10 mouse cellular contexts compared by ENCODE assay signal in genomic region chr9:120853032-120853597, GRCm38 (mm10).
DNase-seq lines count a peak whose midpoint lies in the region; ATAC-seq and TF ChIP-seq lines count a peak whose summit lies in the region.
"Had no signal": no experiment of that assay in that cellular context is flagged by ENCODE, and none has a peak within 500 bp of the region (broad histone marks: within the 10 kb centered on the region; RNA-seq: fewer than 3 reads in every experiment).

No protein-coding gene starts in this region.

- WGBS in kidney, embryonic 16.5 days: 77% methylated on average over 8 of the region's 8 CpGs
- 76% methylated on average over 8 of the region's 8 CpGs for WGBS in stomach, embryonic 15.5 days
- 69% methylated on average over 8 of the region's 8 CpGs for WGBS in stomach, postnatal 0 days
- WGBS in heart, embryonic 16.5 days: 83% methylated on average over 8 of the region's 8 CpGs
- WGBS in cerebellum, adult 2 months: 76% methylated on average over 8 of the region's 8 CpGs

- H3K27me3 ChIP-seq in kidney, embryonic 16.5 days (ENCODE audit: insufficient read depth, low read length): no peaks in the 10 kb centered on the region
- no peaks in the 10 kb centered on the region for H3K27me3 ChIP-seq in stomach, embryonic 15.5 days (replicated peaks)
- no peaks in the 10 kb centered on the region for H3K27me3 ChIP-seq in stomach, postnatal 0 days (ENCODE audit: control insufficient read depth, insufficient read depth, low read length)
- no peaks in the 10 kb centered on the region for H3K27me3 ChIP-seq in heart, embryonic 16.5 days (ENCODE audit: control insufficient read depth, insufficient read depth, low read length)
- H3K27me3 ChIP-seq in cerebellum, adult 2 months (ENCODE audit: control insufficient read depth, insufficient read depth, low read length): no peaks in the 10 kb centered on the region
- H3K27me3 ChIP-seq: neural tube, embryonic 12.5 days had no signal

- TF ChIP-seq POLR2A in cerebellum, adult 2 months (IDR thresholded peaks at IDR 0.05; ENCODE audit: borderline replicate concordance, insufficient read depth, low read length): no peak

- no peak for TF ChIP-seq CTCF in stomach, postnatal 0 days (IDR thresholded peaks at IDR 0.05; ENCODE audit: low read depth)
- no peak for TF ChIP-seq CTCF in cerebellum, adult 2 months (IDR thresholded peaks at IDR 0.05; ENCODE audit: borderline replicate concordance, insufficient read depth, low read depth, low read length)

- H3K9ac ChIP-seq in kidney, embryonic 16.5 days (replicated peaks; ENCODE audit: low read length): 0 out of 2 replicates have a peak overlapping the region, but pooled peaks have one; percentile 26
- no peak overlapping the region for H3K9ac ChIP-seq in stomach, embryonic 15.5 days
- H3K9ac ChIP-seq in stomach, postnatal 0 days (ENCODE audit: low read length): no peak overlapping the region
- no peak overlapping the region for H3K9ac ChIP-seq in heart, embryonic 16.5 days (ENCODE audit: low read length)
- H3K9ac ChIP-seq: neural tube, embryonic 12.5 days had no signal

- TF ChIP-seq EP300 in stomach, postnatal 0 days (optimal IDR thresholded peaks at IDR 0.05): no peak

- H3K27ac ChIP-seq in kidney, embryonic 16.5 days (ENCODE audit: low read length): peak overlapping the region; percentile 59; the same call in 1 of the 2 replicates
- H3K27ac ChIP-seq in stomach, embryonic 15.5 days: 0 out of 2 replicates have a peak overlapping the region, but pooled peaks have one; percentile 9
- no peak overlapping the region for H3K27ac ChIP-seq in stomach, postnatal 0 days (replicated peaks)
- peak overlapping the region; percentile 79 for H3K27ac ChIP-seq in heart, embryonic 16.5 days (ENCODE audit: low read length)
- H3K27ac ChIP-seq in cerebellum, adult 2 months (ENCODE audit: insufficient read depth, low read length): no peak overlapping the region
- H3K27ac ChIP-seq: neural tube, embryonic 12.5 days had no signal

- no peak for DNase-seq in kidney, postnatal 10 days
- no peak for DNase-seq in stomach, postnatal 0 days (ENCODE audit: low spot score)
- no peak for DNase-seq in cerebellum, adult 2 months
- DNase-seq: spleen, adult 18-20 months; thymus, postnatal 4 days had no signal

- no peaks in the 10 kb centered on the region for H3K9me3 ChIP-seq in kidney, embryonic 16.5 days (ENCODE audit: low read length)
- no peaks in the 10 kb centered on the region for H3K9me3 ChIP-seq in stomach, embryonic 15.5 days
- no peaks in the 10 kb centered on the region for H3K9me3 ChIP-seq in stomach, postnatal 0 days (ENCODE audit: control insufficient read depth, low read length)
- no peaks in the 10 kb centered on the region for H3K9me3 ChIP-seq in heart, embryonic 16.5 days (replicated peaks; ENCODE audit: control insufficient read depth, low read length)
- H3K9me3 ChIP-seq: neural tube, embryonic 12.5 days had no signal

- H3K4me1 ChIP-seq in kidney, embryonic 16.5 days (ENCODE audit: insufficient read depth, low read length): peaks cover 22% of the 10 kb centered on the region
- 0 out of 2 replicates have a peak, but pooled peaks cover 5% of the 10 kb centered on the region for H3K4me1 ChIP-seq in stomach, embryonic 15.5 days
- H3K4me1 ChIP-seq in stomach, postnatal 0 days (replicated peaks; ENCODE audit: control insufficient read depth, insufficient read depth): no peaks in the 10 kb centered on the region
- H3K4me1 ChIP-seq in heart, embryonic 16.5 days (ENCODE audit: control insufficient read depth, insufficient read depth, low read length): peaks cover 20% of the 10 kb centered on the region
- H3K4me1 ChIP-seq in cerebellum, adult 2 months (ENCODE audit: control insufficient read depth, insufficient read depth, low read length): no peaks in the 10 kb centered on the region
- H3K4me1 ChIP-seq: neural tube, embryonic 12.5 days had no signal

- no peaks in the 10 kb centered on the region for H3K36me3 ChIP-seq in kidney, embryonic 16.5 days (ENCODE audit: insufficient read depth, low read length)
- no peaks in the 10 kb centered on the region for H3K36me3 ChIP-seq in stomach, embryonic 15.5 days
- H3K36me3 ChIP-seq in stomach, postnatal 0 days (ENCODE audit: control insufficient read depth, insufficient read depth, low read length): no peaks in the 10 kb centered on the region
- no peaks in the 10 kb centered on the region for H3K36me3 ChIP-seq in heart, embryonic 16.5 days (ENCODE audit: control insufficient read depth, insufficient read depth)
- H3K36me3 ChIP-seq: neural tube, embryonic 12.5 days had no signal

- no peak overlapping the region for H3K4me2 ChIP-seq in kidney, embryonic 16.5 days (replicated peaks; ENCODE audit: low read depth, low read length)
- no peak overlapping the region for H3K4me2 ChIP-seq in stomach, embryonic 15.5 days
- H3K4me2 ChIP-seq in stomach, postnatal 0 days (replicated peaks; ENCODE audit: low read depth): no peak overlapping the region
- H3K4me2 ChIP-seq in heart, embryonic 16.5 days (ENCODE audit: low read depth, low read length): no peak overlapping the region
- H3K4me2 ChIP-seq: neural tube, embryonic 12.5 days had no signal

- ATAC-seq in kidney, embryonic 16.5 days (ENCODE audit: low FRiP score, low TSS enrichment): no peak
- ATAC-seq in stomach, embryonic 15.5 days (ENCODE audit: insufficient read depth, low FRiP score, low read depth): no peak
- ATAC-seq in stomach, postnatal 0 days (ENCODE audit: low FRiP score, low TSS enrichment): no peak
- no peak for ATAC-seq in heart, embryonic 16.5 days (replicated peaks; ENCODE audit: extremely low read depth, insufficient read depth, low FRiP score)
- ATAC-seq in granulocyte monocyte progenitor cell, adult 5-6 weeks (replicated peaks; ENCODE audit: poor library complexity, severe bottlenecking): no peak

- no peak overlapping the region for H3K4me3 ChIP-seq in kidney, embryonic 16.5 days (ENCODE audit: low read length)
- H3K4me3 ChIP-seq in stomach, embryonic 15.5 days (replicated peaks): no peak overlapping the region
- no peak overlapping the region for H3K4me3 ChIP-seq in stomach, postnatal 0 days (ENCODE audit: low read depth, low read length)
- no peak overlapping the region for H3K4me3 ChIP-seq in heart, embryonic 16.5 days (ENCODE audit: low read length)
- no peak overlapping the region for H3K4me3 ChIP-seq in cerebellum, adult 2 months (replicated peaks; ENCODE audit: insufficient read depth, low read depth, low read length)
- H3K4me3 ChIP-seq: neural tube, embryonic 12.5 days had no signal

Comparison
In these comparisons a context has a peak if more than half of its experiments do, and no peak if none do; other contexts are left out.
1. H3K27ac ChIP-seq: peak in kidney, embryonic 16.5 days (single experiment), stomach, embryonic 15.5 days (single experiment) and heart, embryonic 16.5 days (single experiment); none in stomach, postnatal 0 days (single experiment) and cerebellum, adult 2 months (single experiment).